Mouse (Mus musculus) liver, embryonic 16.5 days (tissue): ENCODE results near the gene Ppp2r2d. TPM values are rescaled to one million over a fixed set of nuclear protein-coding genes. Genes with fewer than 3 reads are reported as not detected.

Experiments
- ATAC-seq: fragments of 200-750 bp; cut with Nextera tagmentation; 2 replicates; pipeline ENCODE4 v1.8.0; 2017; ENCODE audit warnings: low read depth, mild to moderate bottlenecking, moderate number of reproducible peaks, moderate library complexity
- H3K27ac ChIP-seq: fragments of 300-500 bp; sonication (generic); 2 replicates; pipeline ENCODE4 v1.5.1; 2014; ENCODE audit warnings: mild to moderate bottlenecking, low read length
- H3K27me3 ChIP-seq: fragments of 300-500 bp; sonication (generic); 2 replicates; pipeline ENCODE4 v1.6.1; 2014; ENCODE audit warnings: low read depth, low read length, mixed read lengths; ENCODE audit not compliant: control insufficient read depth, insufficient read depth
- H3K36me3 ChIP-seq: fragments of 300-500 bp; sonication (generic); 2 replicates; pipeline ENCODE4 v1.6.1; 2014; ENCODE audit warnings: mild to moderate bottlenecking; ENCODE audit not compliant: control insufficient read depth, insufficient read depth
- H3K4me1 ChIP-seq: fragments of 300-500 bp; sonication (generic); 2 replicates; pipeline ENCODE4 v1.6.1; 2014; ENCODE audit warnings: low read depth, low read length, mixed read lengths; ENCODE audit not compliant: control insufficient read depth
- H3K4me2 ChIP-seq: fragments of 300-500 bp; sonication (generic); 2 replicates; pipeline ENCODE4 v1.6.1; 2014; ENCODE audit warnings: low read depth, low read length, mixed read lengths
- H3K4me3 ChIP-seq: fragments of 300-500 bp; sonication (generic); 2 replicates; pipeline ENCODE4 v1.5.1; 2014; ENCODE audit warnings: low read depth, mild to moderate bottlenecking, low read length
- H3K9ac ChIP-seq: fragments of 300-500 bp; sonication (generic); 2 replicates; pipeline ENCODE4 v1.6.1; 2014; ENCODE audit warnings: low read depth, low read length
- H3K9me3 ChIP-seq: fragments of 300-500 bp; sonication (generic); replicated peaks from 2 replicates; pipeline ENCODE4 v1.6.1; 2016; ENCODE audit warnings: low read length; ENCODE audit not compliant: control insufficient read depth
- WGBS: fragments of 180-500 bp; shearing (Covaris S2); extraction: QIAGEN DNeasy Blood & Tissue Kit; methylation state at CpG from one replicate; pipeline ENCODE4 v1.1.7; 2014; ENCODE audit not compliant: insufficient replicate concordance; 5-methylcytosine and 5-hydroxymethylcytosine counted together
- polyA plus RNA-seq: library from polyadenylated mRNA; unstranded; fragments of >200 nt; fragmentation: Nextera tagmentation; extraction: Ambion mirVana; gene quantifications from 2 replicates; pipeline ENCODE4 v1.2.1, GENCODE M21; 2015

Gene Ppp2r2d
- polyA plus RNA-seq, 1 experiment from 2014 or later = 5.7 TPM

- WGBS = 81% methylated on average over 4 of the region's 4 CpGs
- Histone ChIP-seq H3K27me3 (no peaks in the 10 kb centered on the region; the same call in 1 of the 2 replicates), H3K9me3 (no peaks in the 10 kb centered on the region), H3K4me1 (no peaks in the 10 kb centered on the region), H3K4me2 (no peak overlapping the region), H3K4me3 (no peak overlapping the region), H3K9ac (no peak overlapping the region), H3K36me3 (no peaks in the 10 kb centered on the region), H3K27ac (no peak overlapping the region)
- no peak for ATAC-seq
Measured at GRCm38 (mm10) chr7:138928456-138928855, 82.6 kb downstream of the Ppp2r2d start.

Other genes with a start within 250 kb of the Ppp2r2d start
- gene Mapk1ip1, start 194 bp downstream of the Ppp2r2d start, polyA plus RNA-seq = 3.9 and 4.3 TPM in 2 replicates
- 186 and 192 TPM in 2 replicates for gene Bnip3, start 63.4 kb downstream of the Ppp2r2d start, polyA plus RNA-seq
- gene Jakmip3, start 94.7 kb downstream of the Ppp2r2d start, polyA plus RNA-seq = not detected in 2 replicates
- 0.11 and 0.18 TPM in 2 replicates for gene Dpysl4, start 239.9 kb downstream of the Ppp2r2d start, polyA plus RNA-seq